Mouse (Mus musculus) lung, adult 2 months (tissue): ENCODE results near the gene Cuedc2.

Experiments used
- CTCF ChIP-seq: fragments of 200-500 bp; IDR thresholded peaks from 2 replicates; pipeline ENCODE4 v1.5.1; 2011; ENCODE audit warnings: mild to moderate bottlenecking, low read length, control low read depth; ENCODE audit not compliant: insufficient read depth
- POLR2A ChIP-seq: fragments of 200-500 bp; IDR thresholded peaks from 2 replicates; pipeline ENCODE4 v1.6.1; 2011; ENCODE audit warnings: low read depth, mild to moderate bottlenecking, control low read depth, low read length, borderline replicate concordance; ENCODE audit errors: extremely low read depth

GRCm38 (mm10) chr19:46302551-46302950 lies 36.0 kb downstream of the Cuedc2 start:
- TF ChIP-seq CTCF (no peak), POLR2A (no peak)
